Mouse (Mus musculus): ENCODE results near the gene Gm20388. TPM values are rescaled to one million over a fixed set of nuclear protein-coding genes. Genes with fewer than 3 reads are reported as not detected.

Gene Gm20388
- polyA plus RNA-seq, 1 experiment from 2014 or later = not detected

DNA sequence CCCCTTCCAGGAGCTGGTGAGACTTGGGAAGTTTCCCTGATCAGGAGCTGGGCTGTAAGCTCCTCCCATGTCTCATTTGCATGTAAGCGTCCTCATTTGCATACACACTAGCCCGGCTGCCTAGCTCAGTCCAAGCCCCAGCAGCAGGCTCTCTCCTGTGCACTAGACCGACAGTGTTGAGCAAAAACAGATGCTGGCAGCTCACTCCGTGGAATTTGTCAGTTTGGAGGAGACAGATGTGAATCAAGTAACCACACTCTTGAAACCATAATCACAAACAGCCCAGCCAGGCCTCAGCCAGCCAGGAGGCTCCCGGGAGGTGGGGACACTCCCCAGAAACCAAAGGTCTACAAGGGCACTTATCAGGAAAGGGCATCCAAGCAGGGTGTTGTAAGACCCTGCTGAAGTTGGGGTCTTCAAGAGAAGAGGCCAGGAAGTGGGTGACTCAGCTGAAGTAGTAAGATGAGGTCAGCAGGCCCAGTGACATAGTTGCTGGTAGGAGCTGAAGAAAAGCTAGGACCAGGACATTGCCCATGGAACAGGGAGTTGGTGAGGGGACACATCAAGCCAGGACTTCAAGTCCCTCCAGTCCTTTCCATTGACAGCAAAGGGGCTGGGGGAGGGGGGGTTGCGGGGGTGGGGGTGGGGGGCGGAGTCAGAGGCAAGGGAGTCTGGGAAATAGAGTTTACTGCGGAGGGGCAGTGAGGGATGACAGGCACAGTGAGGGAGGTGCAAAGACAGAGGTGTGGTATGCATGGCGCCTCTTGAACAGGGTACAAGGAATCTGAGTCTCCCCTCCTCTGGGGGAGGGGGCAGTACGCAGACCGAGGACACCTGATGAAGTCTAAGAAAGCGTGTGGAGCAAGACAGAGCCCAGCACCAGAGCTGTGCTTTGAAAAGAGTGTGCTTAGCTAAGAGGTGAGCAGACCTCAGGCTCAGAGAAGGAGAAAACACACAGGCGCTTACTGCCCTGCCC lies 306.5 kb downstream of the Gm20388 start:
- peak overlapping the region; percentile 10 for H3K4me2 ChIP-seq
- no peaks in the 10 kb centered on the region for H3K36me3 ChIP-seq
- H3K4me3 ChIP-seq = no peak overlapping the region
- 13% methylated on average over 13 of the region's 13 CpGs for WGBS
- ATAC-seq (ENCODE audit: extremely low read depth, insufficient number of reproducible peaks, low FRiP score, low TSS enrichment) = no peak; the same call in 1 of the 2 replicates
- no peaks in the 10 kb centered on the region for H3K9me3 ChIP-seq
- peaks cover 52% of the 10 kb centered on the region for H3K4me1 ChIP-seq
- H3K27me3 ChIP-seq (replicated peaks) = peaks cover 8% of the 10 kb centered on the region; the same call in 1 of the 2 replicates
- peak overlapping the region; percentile 80 for H3K27ac ChIP-seq (replicated peaks)
- H3K9ac ChIP-seq = peak overlapping the region; percentile 56

DNA sequence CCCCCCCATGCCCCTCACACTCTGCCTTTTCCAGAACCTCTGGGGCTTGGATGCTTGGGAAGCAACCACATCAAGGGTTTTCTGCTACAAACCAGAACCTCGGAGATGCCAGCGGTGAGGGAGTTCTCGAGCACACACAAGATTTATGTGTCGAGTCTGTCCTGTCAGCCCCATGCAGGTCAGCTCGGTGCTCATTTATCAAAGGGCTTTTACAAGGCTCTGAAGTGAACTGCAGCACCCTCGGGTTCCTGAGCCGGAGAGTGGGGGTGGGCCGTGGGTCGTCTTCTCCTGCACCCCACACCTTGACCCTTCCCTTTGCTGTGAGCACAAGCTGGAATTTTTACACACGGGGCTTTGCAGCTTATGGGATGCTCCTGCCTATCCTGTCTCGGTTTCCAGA lies 311.9 kb downstream of the Gm20388 start:
- Histone ChIP-seq H3K4me2 (no peak overlapping the region), H3K4me3 (no peak overlapping the region), H3K9ac (no peak overlapping the region; the same call in 1 of the 2 replicates), H3K27ac (replicated peaks) (no peak overlapping the region), H3K27me3 (replicated peaks) (peaks cover 16% of the 10 kb centered on the region), H3K4me1 (peaks cover 49% of the 10 kb centered on the region), H3K9me3 (no peaks in the 10 kb centered on the region), H3K36me3 (no peaks in the 10 kb centered on the region)
- no peak for ATAC-seq (ENCODE audit: extremely low read depth, insufficient number of reproducible peaks, low FRiP score, low TSS enrichment)
- 50% methylated on average over 11 of the region's 11 CpGs for WGBS

DNA sequence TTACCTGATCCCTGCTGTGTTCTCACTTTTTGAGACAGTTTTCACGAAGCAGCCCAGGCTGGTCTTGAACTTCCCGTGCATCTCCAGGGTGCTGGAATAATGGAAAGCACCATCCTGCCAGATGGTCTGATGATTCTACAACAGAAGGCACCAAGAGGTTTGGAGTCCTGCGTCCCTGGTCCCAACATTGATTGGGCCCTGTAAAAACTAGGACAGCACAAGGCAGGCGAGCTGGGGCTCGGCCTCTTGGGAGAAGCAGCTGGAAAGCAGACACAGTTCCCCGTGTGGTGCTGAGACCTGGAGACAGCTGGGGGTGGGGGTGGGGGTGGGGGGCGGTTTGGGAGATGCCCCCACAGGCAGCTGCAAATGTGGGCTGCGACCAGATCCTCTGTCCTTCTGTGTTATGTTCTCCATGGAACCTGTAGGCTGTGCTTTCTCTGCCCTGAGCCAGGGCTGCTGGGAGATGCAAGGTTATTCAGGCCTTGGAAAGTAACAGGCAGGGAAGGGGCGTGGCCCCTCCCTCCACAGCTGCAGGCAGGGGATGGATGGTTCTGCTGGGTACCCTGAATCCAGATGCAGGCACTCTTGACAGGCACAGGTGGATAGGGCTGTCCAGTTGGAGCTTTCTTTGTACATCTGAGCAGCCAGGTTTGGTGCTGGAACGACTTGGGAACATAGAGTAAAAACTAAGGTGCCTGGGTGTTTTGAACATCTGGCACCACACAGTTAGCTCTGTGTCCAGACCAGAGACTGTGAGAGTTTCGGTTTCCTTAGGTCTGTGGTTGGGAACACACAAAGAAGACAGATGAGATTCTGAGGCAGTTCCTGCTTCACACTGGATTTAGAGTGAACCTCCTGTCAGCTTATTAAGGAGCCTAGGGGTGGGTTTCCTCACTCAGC lies 314.1 kb downstream of the Gm20388 start:
- H3K4me1 ChIP-seq = peaks cover 57% of the 10 kb centered on the region
- H3K4me3 ChIP-seq = no peak overlapping the region
- 57% methylated on average over 11 of the region's 11 CpGs for WGBS
- no peak overlapping the region for H3K27ac ChIP-seq (replicated peaks)
- no peak overlapping the region for H3K4me2 ChIP-seq
- no peak for ATAC-seq (ENCODE audit: extremely low read depth, insufficient number of reproducible peaks, low FRiP score, low TSS enrichment)
- peaks cover 30% of the 10 kb centered on the region for H3K27me3 ChIP-seq (replicated peaks)
- H3K36me3 ChIP-seq = no peaks in the 10 kb centered on the region
- H3K9ac ChIP-seq = 0 out of 2 replicates have a peak overlapping the region, but pooled peaks have one; percentile 28
- no peaks in the 10 kb centered on the region for H3K9me3 ChIP-seq

GRCm38 (mm10) chr8:120225421-120226151 lies 314.9 kb downstream of the Gm20388 start:
- Histone ChIP-seq H3K4me3 (no peak overlapping the region), H3K4me1 (peaks cover 60% of the 10 kb centered on the region), H3K9me3 (no peaks in the 10 kb centered on the region), H3K4me2 (no peak overlapping the region), H3K9ac (peak overlapping the region; percentile 28; the same call in 1 of the 2 replicates), H3K27me3 (replicated peaks) (peaks cover 38% of the 10 kb centered on the region), H3K36me3 (no peaks in the 10 kb centered on the region), H3K27ac (replicated peaks) (no peak overlapping the region)
- 48% methylated on average over 10 of the region's 10 CpGs for WGBS
- ATAC-seq (ENCODE audit: extremely low read depth, insufficient number of reproducible peaks, low FRiP score, low TSS enrichment) = no peak

GRCm38 (mm10) chr8:120226700-120227577 lies 316.3 kb downstream of the Gm20388 start:
- no peak for ATAC-seq (ENCODE audit: extremely low read depth, insufficient number of reproducible peaks, low FRiP score, low TSS enrichment)
- no peak overlapping the region for H3K4me3 ChIP-seq
- H3K27me3 ChIP-seq (replicated peaks) = peaks cover 38% of the 10 kb centered on the region
- no peak overlapping the region for H3K27ac ChIP-seq (replicated peaks)
- WGBS = 51% methylated on average over 5 of the region's 5 CpGs
- no peaks in the 10 kb centered on the region for H3K9me3 ChIP-seq
- H3K4me1 ChIP-seq = peaks cover 69% of the 10 kb centered on the region
- peak overlapping the region; percentile 52; the same call in 1 of the 2 replicates for H3K9ac ChIP-seq
- no peak overlapping the region for H3K4me2 ChIP-seq
- no peaks in the 10 kb centered on the region for H3K36me3 ChIP-seq

GRCm38 (mm10) chr8:120227578-120227876 lies 316.9 kb downstream of the Gm20388 start:
- Histone ChIP-seq H3K9ac (peak overlapping the region; percentile 61; the same call in 1 of the 2 replicates), H3K4me2 (peak overlapping the region; percentile 80), H3K9me3 (no peaks in the 10 kb centered on the region), H3K36me3 (no peaks in the 10 kb centered on the region), H3K27ac (replicated peaks) (peak overlapping the region; percentile 56; the same call in 1 of the 2 replicates), H3K4me1 (peaks cover 69% of the 10 kb centered on the region), H3K4me3 (peak overlapping the region; percentile 69), H3K27me3 (replicated peaks) (peaks cover 39% of the 10 kb centered on the region)
- no peak for ATAC-seq (ENCODE audit: extremely low read depth, insufficient number of reproducible peaks, low FRiP score, low TSS enrichment)

GRCm38 (mm10) chr8:120227891-120228591 lies 317.4 kb downstream of the Gm20388 start, which contains the start of gene Gse1:
Gse1 (plus strand) TSS chr8:120228456.
- peak within 1 kb of the TSS; percentile 56; the same call in 1 of the 2 replicates for H3K27ac ChIP-seq (replicated peaks)
- H3K4me1 ChIP-seq = peaks cover 73% of the 10 kb centered on the region
- no peaks in the 10 kb centered on the region for H3K9me3 ChIP-seq
- ATAC-seq (ENCODE audit: extremely low read depth, insufficient number of reproducible peaks, low FRiP score, low TSS enrichment) = peak; percentile 56
- H3K4me2 ChIP-seq = peak within 1 kb of the TSS; percentile 80
- no peaks in the 10 kb centered on the region for H3K36me3 ChIP-seq
- H3K4me3 ChIP-seq = peak within 1 kb of the TSS; percentile 69
- peaks cover 35% of the 10 kb centered on the region for H3K27me3 ChIP-seq (replicated peaks)
- H3K9ac ChIP-seq = peak within 1 kb of the TSS; percentile 85
- WGBS = 11% methylated on average over 13 of the region's 52 CpGs

- H3K27ac ChIP-seq (replicated peaks) = no peak overlapping the region
- peak overlapping the region; percentile 85 for H3K9ac ChIP-seq
- WGBS = under 1% methylated on average over 120 of the region's 125 CpGs
- no peaks in the 10 kb centered on the region for H3K36me3 ChIP-seq
- H3K4me1 ChIP-seq = peaks cover 83% of the 10 kb centered on the region
- peak overlapping the region; percentile 69 for H3K4me3 ChIP-seq
- H3K27me3 ChIP-seq (replicated peaks) = peaks cover 42% of the 10 kb centered on the region
- H3K9me3 ChIP-seq = no peaks in the 10 kb centered on the region
- ATAC-seq (ENCODE audit: extremely low read depth, insufficient number of reproducible peaks, low FRiP score, low TSS enrichment) = no peak
- peak overlapping the region; percentile 80 for H3K4me2 ChIP-seq
Measured at GRCm38 (mm10) chr8:120228781-120229573, 318.3 kb downstream of the Gm20388 start.

DNA sequence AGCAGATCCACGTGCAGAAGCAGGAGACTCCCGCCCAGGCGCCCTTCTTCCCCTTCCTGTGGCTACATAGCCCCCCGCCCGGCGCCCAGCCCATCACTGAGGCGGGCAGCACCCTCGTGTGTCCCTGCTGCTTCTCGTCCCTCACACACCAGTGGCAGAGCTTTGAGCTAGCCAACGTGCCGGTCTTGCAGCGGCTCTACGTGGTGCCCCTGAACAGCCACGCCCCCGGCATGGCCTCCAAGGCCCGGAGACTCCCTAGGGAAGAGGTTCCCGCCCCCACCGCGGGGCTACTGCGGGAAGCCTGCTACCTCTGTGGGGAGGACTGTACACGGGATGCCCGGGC lies 318.9 kb downstream of the Gm20388 start:
- Histone ChIP-seq H3K9ac (peak overlapping the region; percentile 85), H3K9me3 (no peaks in the 10 kb centered on the region), H3K4me2 (peak overlapping the region; percentile 80), H3K27ac (replicated peaks) (no peak overlapping the region), H3K4me3 (peak overlapping the region; percentile 69), H3K36me3 (no peaks in the 10 kb centered on the region), H3K27me3 (replicated peaks) (peaks cover 42% of the 10 kb centered on the region), H3K4me1 (peaks cover 87% of the 10 kb centered on the region)
- no peak for ATAC-seq (ENCODE audit: extremely low read depth, insufficient number of reproducible peaks, low FRiP score, low TSS enrichment)
- WGBS = 0% methylated on average over 20 of the region's 22 CpGs

Measured in heart, embryonic 13.5 days (tissue).